Mouse (Mus musculus): ENCODE measurements around the gene 4930544D05Rik. TPM values are rescaled to one million over a fixed set of nuclear protein-coding genes. Genes with fewer than 3 reads are reported as not detected.

The 4930544D05Rik gene
- total RNA-seq, 2 experiments from 2014 or later = not detected

- DNase-seq (ENCODE audit: low spot score in 2 of 2) = no peak
Measured at GRCm38 (mm10) chr11:70597301-70597700, 18.3 kb upstream of the 4930544D05Rik start.

DNA sequence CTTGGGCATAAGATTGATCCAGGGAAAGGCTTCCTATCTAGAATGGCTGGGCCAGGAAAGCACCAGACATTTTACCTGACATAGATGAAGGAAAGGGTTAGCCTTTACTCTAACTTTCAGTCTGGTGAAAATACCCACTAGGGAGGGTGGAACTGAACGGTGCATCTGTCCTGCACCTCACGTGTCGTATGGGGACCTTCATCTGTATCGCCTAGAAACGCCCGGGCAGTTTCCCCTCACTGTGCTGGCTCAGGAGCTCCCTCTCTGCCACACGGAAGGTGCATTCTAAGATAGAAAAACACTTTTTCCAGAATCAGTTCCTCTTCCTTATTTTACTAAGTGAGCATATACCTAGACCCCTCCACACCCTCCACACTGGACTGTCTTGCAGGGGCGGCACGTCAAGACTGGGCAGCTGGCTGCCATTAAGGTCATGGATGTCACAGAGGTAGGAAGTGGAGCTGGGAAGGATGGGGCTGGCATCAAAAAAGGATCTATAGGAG is 17.1 kb upstream of the 4930544D05Rik start:
- DNase-seq (ENCODE audit: low spot score in 2 of 2) = no peak

DNA sequence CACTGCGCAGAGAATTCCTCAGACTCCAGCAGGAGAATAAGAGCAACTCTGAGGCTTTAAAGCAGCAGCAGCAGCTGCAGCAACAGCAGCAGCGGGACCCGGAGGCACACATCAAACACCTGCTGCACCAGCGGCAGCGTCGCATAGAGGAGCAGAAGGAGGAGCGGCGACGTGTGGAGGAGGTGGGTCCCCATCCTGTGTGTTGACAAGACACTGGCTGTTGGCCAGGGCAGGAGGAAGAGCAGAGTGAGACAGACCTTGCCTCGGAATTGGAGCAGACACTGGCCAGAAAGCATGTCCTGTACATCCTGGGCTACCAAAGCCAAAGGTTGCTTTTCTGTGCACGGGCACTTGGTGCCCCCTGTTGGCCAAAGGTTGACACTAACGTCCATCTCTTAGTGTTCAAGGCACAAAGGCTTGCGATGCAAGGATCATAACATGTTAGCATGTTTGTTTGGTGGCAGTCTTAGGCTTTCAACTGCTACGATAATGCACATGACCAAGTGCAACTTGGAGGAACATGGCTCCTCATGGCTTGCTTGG is 10.6 kb upstream of the 4930544D05Rik start:
- peak; percentile 70 to 80 for DNase-seq (ENCODE audit: low spot score in 2 of 2)

GRCm38 (mm10) chr11:70606717-70607116 is 8.9 kb upstream of the 4930544D05Rik start:
- DNase-seq (ENCODE audit: low spot score in 2 of 2) = no peak

GRCm38 (mm10) chr11:70607611-70608010 is 8.0 kb upstream of the 4930544D05Rik start:
- no peak for DNase-seq (ENCODE audit: low spot score in 2 of 2)

GRCm38 (mm10) chr11:70608381-70609066 is 7.1 kb upstream of the 4930544D05Rik start:
- DNase-seq (ENCODE audit: low spot score in 2 of 2) = no peak

GRCm38 (mm10) chr11:70610752-70611151 is 4.9 kb upstream of the 4930544D05Rik start:
- DNase-seq (ENCODE audit: low spot score in 2 of 2) = no peak

DNA sequence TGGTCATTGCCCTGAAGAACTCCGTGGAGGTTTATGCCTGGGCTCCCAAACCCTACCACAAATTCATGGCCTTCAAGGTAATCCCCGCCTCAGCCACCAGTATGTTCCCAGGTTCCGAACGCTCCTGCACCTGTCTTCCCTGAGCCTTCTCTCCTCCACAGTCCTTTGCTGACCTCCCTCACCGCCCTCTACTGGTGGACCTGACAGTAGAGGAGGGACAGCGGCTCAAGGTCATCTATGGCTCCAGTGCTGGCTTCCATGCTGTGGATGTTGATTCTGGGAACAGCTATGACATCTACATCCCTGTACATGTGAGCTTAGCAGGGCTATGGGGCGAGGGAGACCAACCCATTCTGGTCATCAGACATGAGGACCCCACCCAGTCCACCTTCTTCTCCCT is 3.1 kb upstream of the 4930544D05Rik start:
- no peak for DNase-seq (ENCODE audit: low spot score in 2 of 2)

- peak; percentile 52 to 56 for DNase-seq (ENCODE audit: low spot score in 2 of 2)
Measured at GRCm38 (mm10) chr11:70615074-70615473, 574 bp upstream of the 4930544D05Rik start.

DNA sequence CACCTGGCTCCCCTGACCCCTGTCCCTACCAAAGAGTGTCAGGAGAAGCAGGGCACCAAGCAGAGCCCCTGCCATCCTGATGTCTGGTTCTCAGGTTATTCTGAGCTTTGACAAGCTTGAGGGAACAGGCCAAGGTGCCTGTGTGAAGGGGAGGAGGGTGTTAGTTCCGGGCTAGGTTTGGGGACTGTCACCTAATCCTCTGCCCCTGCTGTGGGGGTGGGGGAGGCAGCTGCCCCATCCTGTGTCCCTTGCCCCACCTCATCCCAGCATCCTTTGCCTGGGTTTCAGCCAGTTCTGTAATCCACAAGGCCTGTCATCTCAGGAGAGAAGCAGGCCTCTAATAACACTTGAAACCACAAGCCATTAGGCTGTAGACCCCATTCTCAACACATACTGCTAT is 3.5 kb downstream of the 4930544D05Rik start, which contains the start of gene Chrne:
Gene Chrne (minus strand): TSS at position 116 of the 400 bp plus-strand sequence.
- no peak for DNase-seq (ENCODE audit: low spot score in 2 of 2)

GRCm38 (mm10) chr11:70621972-70622814 is 6.5 kb downstream of the 4930544D05Rik start:
- DNase-seq (ENCODE audit: low spot score in 2 of 2) = no peak

GRCm38 (mm10) chr11:70623053-70623742 is 7.5 kb downstream of the 4930544D05Rik start:
- DNase-seq (ENCODE audit: low spot score in 2 of 2) = no peak

GRCm38 (mm10) chr11:70625473-70625872 is 9.8 kb downstream of the 4930544D05Rik start:
- DNase-seq (ENCODE audit: low spot score in 2 of 2) = peak in 1 of 2 experiments; percentile 58

GRCm38 (mm10) chr11:70626877-70627276 is 11.2 kb downstream of the 4930544D05Rik start:
- no peak for DNase-seq (ENCODE audit: low spot score in 2 of 2)

DNA sequence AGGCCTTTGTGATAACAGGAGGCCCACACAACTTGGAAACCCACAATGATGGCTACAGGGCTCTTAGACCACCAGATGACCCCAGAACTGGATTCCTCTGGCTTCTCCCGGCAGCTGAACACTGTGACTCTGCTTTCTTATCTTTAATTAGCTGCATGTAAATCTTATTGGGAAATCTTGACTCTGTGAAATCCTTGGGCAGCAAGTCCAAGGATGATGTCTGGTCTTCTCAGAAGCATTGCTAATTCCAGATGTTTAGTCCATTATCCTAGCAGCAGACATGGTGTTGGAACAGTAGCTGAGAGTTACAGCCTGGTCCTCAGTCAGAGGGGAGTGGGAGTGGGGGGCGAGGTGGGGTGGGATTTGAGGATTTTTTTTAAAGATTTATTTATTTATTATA is 12.8 kb downstream of the 4930544D05Rik start:
- no peak for DNase-seq (ENCODE audit: low spot score in 2 of 2)

GRCm38 (mm10) chr11:70629557-70629956 is 13.9 kb downstream of the 4930544D05Rik start:
- DNase-seq (ENCODE audit: low spot score in 2 of 2) = no peak

DNA sequence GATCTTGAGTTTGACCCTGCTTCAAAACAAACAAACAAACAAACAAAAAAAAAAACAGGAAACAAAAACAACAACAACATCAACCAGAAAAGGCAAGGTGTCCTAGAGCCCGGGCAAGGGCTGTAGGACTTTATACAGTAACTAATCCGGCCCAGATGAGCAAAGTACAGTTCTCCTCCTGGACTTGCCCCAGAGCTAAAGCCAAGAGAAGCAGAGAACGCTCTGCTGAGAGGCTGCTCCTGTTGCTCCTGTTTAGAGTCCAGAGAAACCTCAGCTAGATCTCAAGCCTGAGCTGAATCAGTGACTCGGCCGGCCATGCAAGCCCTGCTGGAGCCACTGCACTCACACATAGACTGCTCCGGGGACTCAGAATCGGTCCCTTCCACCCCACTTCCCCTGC is 14.5 kb downstream of the 4930544D05Rik start:
- DNase-seq (ENCODE audit: low spot score in 2 of 2) = no peak

GRCm38 (mm10) chr11:70635601-70636000 is 20.0 kb downstream of the 4930544D05Rik start:
- DNase-seq (ENCODE audit: low spot score in 2 of 2) = no peak

DNA sequence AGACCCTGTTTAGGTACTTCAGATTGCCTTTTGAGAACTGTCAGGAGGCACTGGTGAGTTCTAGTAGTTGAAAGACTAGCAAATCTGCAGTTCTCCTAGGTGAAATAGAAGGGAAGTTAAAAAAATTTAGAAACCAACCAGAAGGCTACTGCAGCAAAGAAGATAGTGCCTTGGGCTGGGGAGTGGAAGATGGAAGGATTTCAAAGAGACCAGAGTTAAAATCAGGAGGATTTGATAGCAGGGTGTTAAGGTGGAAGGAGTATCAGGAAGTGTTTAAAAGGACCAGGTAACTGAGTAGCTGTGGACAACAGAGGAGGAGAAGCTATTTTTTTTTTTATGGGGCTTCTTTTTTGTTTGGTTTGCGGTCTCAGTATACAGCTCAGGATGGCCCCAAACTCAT is 22.1 kb downstream of the 4930544D05Rik start:
- DNase-seq (ENCODE audit: low spot score in 2 of 2) = no peak

GRCm38 (mm10) chr11:70638293-70638692 is 22.6 kb downstream of the 4930544D05Rik start:
- DNase-seq (ENCODE audit: low spot score in 2 of 2) = no peak

GRCm38 (mm10) chr11:70638714-70639278 is 23.1 kb downstream of the 4930544D05Rik start, which contains the start of gene Gp1ba:
Gene Gp1ba, plus strand, starts transcription at chr11:70639122.
- DNase-seq (ENCODE audit: low spot score in 2 of 2) = no peak

Measured in adrenal gland, adult 18-20 months (tissue).